Mouse (Mus musculus): ENCODE measurements around the gene Pfdn4. TPM values are rescaled to one million over a fixed set of nuclear protein-coding genes. Genes with fewer than 3 reads are reported as not detected.
A peak's percentile ranks its signal among the peaks of the same experiment; 100 is the strongest.
"Not testable (repeated sequence)": the region's sequence is repeated elsewhere in the genome, so short reads cannot be mapped to it uniquely, and the experiment has no call there.

Pfdn4 gene
- 61.6 and 81.4 TPM in 2 replicates for polyA plus RNA-seq (2015; fragmentation: Nextera tagmentation; extraction: Ambion mirVana)

DNA sequence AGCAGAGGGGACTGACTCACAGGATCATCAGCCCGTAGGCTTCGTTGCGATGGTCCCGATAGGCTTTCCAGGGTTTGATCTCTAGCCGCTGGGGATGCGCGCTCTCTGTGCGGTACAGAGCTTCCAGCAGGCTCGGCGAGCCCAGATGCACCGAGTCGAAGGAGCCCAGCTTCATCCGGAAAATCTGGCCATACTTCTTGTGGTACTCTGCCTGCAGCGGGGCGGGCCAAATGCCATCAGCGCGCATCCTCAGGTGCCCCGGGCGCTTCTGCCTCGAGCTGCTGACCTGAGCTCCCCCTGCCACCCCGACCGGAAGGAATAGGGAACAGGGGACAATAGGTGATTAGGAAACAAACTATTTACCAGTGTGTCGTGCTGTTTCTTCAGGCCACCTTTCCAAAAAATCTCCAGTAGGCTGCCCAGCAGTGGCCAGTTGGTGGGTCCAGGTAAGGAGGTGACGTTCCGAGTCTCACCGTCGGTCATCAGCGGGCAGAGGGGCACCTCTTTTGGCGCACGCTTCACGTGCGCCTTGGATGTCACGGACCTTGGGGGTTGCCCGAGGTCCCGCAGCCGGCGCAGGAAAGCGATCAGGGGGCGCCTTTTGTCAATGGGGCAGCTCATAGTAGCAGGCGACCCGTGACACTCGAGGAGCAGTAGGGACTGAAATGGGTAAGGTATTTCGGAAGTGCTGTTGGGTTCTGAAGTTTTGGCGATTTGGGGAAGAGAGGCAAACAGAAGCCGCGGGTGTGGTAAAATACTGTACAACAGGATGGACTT, at the start of gene Pfdn4:
Pfdn4 (plus strand) TSS at position 275 of the 777 bp plus-strand sequence.
- ATAC-seq: 0 out of 2 replicates have a peak, but pooled peaks have one; percentile 27
- WGBS: 1% methylated on average over 46 of the region's 46 CpGs
- no peaks in the 10 kb centered on the region for H3K36me3 ChIP-seq
- peaks cover 16% of the 10 kb centered on the region for H3K4me1 ChIP-seq (replicated peaks)
- no peaks in the 10 kb centered on the region for H3K9me3 ChIP-seq
- peaks cover 58% of the 10 kb centered on the region for H3K27me3 ChIP-seq (replicated peaks)
- H3K27ac ChIP-seq: no peak within 1 kb of the TSS
- H3K4me2 ChIP-seq (replicated peaks): peak within 1 kb of the TSS; percentile 53
- H3K9ac ChIP-seq: no peak within 1 kb of the TSS
- peak within 1 kb of the TSS; percentile 18 for H3K4me3 ChIP-seq (replicated peaks)

DNA sequence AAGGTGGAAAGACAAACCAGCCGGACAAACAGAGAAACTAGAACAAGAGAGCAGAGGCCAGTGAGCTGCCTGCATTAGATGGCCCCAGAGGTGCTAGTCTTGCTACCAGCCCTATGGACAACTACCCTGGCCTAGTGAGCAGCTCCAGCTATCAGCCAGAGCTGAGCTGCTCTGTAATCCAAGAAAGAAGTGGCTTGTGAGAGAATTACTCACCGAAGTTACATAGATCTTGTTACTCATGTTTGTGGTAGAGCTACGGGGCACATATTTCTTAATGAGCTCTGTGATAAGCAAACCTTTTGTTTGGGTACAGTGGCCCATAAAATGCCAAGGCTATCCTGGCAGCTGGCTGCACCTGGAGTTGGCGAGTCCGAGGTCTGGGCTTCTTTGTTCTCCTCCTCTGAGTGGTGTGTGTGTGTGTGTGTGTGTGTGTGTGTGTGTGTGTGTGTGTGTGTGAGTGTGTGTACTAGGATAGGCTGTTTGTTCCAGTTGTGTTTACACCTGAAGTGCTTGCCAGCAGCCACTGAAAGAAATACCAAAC, 49.3 kb upstream of the Pfdn4 start:
- Histone ChIP-seq H3K27ac (no peak overlapping the region), H3K4me1 (replicated peaks) (no peaks in the 10 kb centered on the region), H3K36me3 (no peaks in the 10 kb centered on the region), H3K4me2 (replicated peaks) (no peak overlapping the region), H3K9ac (no peak overlapping the region), H3K9me3 (no peaks in the 10 kb centered on the region), H3K4me3 (replicated peaks) (no peak overlapping the region), H3K27me3 (replicated peaks) (no peaks in the 10 kb centered on the region)
- 60% methylated on average over 5 of the region's 5 CpGs for WGBS
- ATAC-seq: no peak

- H3K9me3 ChIP-seq: no peaks in the 10 kb centered on the region
- ATAC-seq: no peak
- 74% methylated on average over 10 of the region's 10 CpGs for WGBS
- H3K27me3 ChIP-seq (replicated peaks): no peaks in the 10 kb centered on the region
- H3K27ac ChIP-seq: no peak overlapping the region
- no peak overlapping the region for H3K9ac ChIP-seq
- no peak overlapping the region for H3K4me2 ChIP-seq (replicated peaks)
- no peaks in the 10 kb centered on the region for H3K4me1 ChIP-seq (replicated peaks)
- H3K4me3 ChIP-seq (replicated peaks): no peak overlapping the region
- no peaks in the 10 kb centered on the region for H3K36me3 ChIP-seq
Observed at GRCm38 (mm10) chr2:170447651-170448050, 48.6 kb upstream of the Pfdn4 start.

GRCm38 (mm10) chr2:170450933-170451332, 45.3 kb upstream of the Pfdn4 start:
- Histone ChIP-seq H3K4me3 (replicated peaks) (no peak overlapping the region), H3K4me2 (replicated peaks) (peak overlapping the region; percentile 36), H3K36me3 (no peaks in the 10 kb centered on the region), H3K27ac (no peak overlapping the region), H3K9me3 (no peaks in the 10 kb centered on the region), H3K9ac (no peak overlapping the region), H3K27me3 (replicated peaks) (no peaks in the 10 kb centered on the region), H3K4me1 (replicated peaks) (no peaks in the 10 kb centered on the region)
- peak; percentile 81 for ATAC-seq
- 7% methylated on average over 9 of the region's 9 CpGs for WGBS

DNA sequence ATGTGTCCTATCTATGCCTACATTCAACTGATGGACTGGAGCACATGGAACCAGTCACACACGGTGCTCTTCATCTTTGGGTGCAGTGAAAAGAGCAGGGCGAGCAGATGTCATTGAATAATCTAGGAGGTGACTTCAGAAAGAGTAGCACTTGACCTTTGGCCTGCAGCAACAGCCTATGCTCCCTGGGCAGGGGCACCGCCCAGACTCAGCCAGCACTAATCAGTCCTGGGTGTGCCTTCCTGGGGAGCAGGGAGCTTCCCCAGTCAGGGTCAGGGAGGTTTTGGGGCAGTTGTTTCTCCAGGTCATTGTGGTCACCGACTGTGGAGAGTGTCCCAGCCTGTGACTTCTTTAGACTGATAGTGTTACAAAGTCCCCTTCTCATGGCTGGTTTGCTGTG, 42.4 kb upstream of the Pfdn4 start:
- H3K9me3 ChIP-seq; H3K4me3 ChIP-seq (replicated peaks); H3K9ac ChIP-seq; H3K4me2 ChIP-seq (replicated peaks); H3K4me1 ChIP-seq (replicated peaks); H3K27me3 ChIP-seq (replicated peaks); H3K36me3 ChIP-seq; H3K27ac ChIP-seq: not testable (repeated sequence)
- 48% methylated on average over 3 of the region's 4 CpGs for WGBS
- peak; percentile 74; the same call in 1 of the 2 replicates for ATAC-seq

DNA sequence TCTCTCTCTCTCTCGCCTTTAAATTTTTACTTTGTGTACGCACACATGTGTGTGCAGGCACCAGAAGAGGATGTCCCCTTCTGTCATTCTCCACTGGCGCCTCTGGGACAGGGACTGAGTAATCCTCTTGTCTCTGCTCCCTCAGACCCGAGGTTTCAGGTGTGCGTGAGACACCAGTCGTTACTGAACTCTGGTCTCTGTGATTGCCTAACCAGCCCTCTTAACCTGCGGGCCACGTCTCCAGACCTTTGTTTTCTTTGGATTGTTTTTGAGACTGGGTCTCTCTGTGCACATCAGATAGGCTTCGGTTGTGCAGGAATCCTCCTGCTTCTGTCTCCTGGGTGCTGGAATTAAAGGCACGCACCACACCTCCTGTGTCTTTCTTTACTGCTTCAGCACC, 37.0 kb upstream of the Pfdn4 start:
- WGBS: 63% methylated on average over 10 of the region's 10 CpGs
- H3K36me3 ChIP-seq: no peaks in the 10 kb centered on the region

GRCm38 (mm10) chr2:170459805-170460204, 36.4 kb upstream of the Pfdn4 start:
- no peaks in the 10 kb centered on the region for H3K9me3 ChIP-seq
- H3K9ac ChIP-seq: no peak overlapping the region
- H3K27me3 ChIP-seq (replicated peaks): no peaks in the 10 kb centered on the region
- no peak overlapping the region for H3K4me3 ChIP-seq (replicated peaks)
- H3K4me1 ChIP-seq (replicated peaks): 0 out of 2 replicates have a peak, but pooled peaks cover 10% of the 10 kb centered on the region
- WGBS: 33% methylated on average over 9 of the region's 9 CpGs
- H3K4me2 ChIP-seq (replicated peaks): no peak overlapping the region
- no peak overlapping the region for H3K27ac ChIP-seq
- no peaks in the 10 kb centered on the region for H3K36me3 ChIP-seq
- ATAC-seq: peak; percentile 56

More for the DNA sequence above, 37.0 kb upstream of the Pfdn4 start:
- H3K4me2 ChIP-seq (replicated peaks): no peak overlapping the region
- no peak overlapping the region for H3K27ac ChIP-seq
- peak; percentile 49; the same call in 1 of the 2 replicates for ATAC-seq
- no peak overlapping the region for H3K4me3 ChIP-seq (replicated peaks)
- no peaks in the 10 kb centered on the region for H3K9me3 ChIP-seq
- H3K4me1 ChIP-seq (replicated peaks): 0 out of 2 replicates have a peak, but pooled peaks cover 10% of the 10 kb centered on the region
- H3K9ac ChIP-seq: no peak overlapping the region
- no peaks in the 10 kb centered on the region for H3K27me3 ChIP-seq (replicated peaks)

GRCm38 (mm10) chr2:170461652-170462051, 34.6 kb upstream of the Pfdn4 start:
- H3K4me3 ChIP-seq (replicated peaks): no peak overlapping the region
- no peak overlapping the region for H3K27ac ChIP-seq
- no peak overlapping the region for H3K9ac ChIP-seq
- WGBS: 51% methylated on average over 7 of the region's 7 CpGs
- no peaks in the 10 kb centered on the region for H3K36me3 ChIP-seq
- H3K27me3 ChIP-seq (replicated peaks): no peaks in the 10 kb centered on the region
- H3K9me3 ChIP-seq: no peaks in the 10 kb centered on the region
- no peak overlapping the region for H3K4me2 ChIP-seq (replicated peaks)
- ATAC-seq: peak; percentile 61; the same call in 1 of the 2 replicates
- 0 out of 2 replicates have a peak, but pooled peaks cover 10% of the 10 kb centered on the region for H3K4me1 ChIP-seq (replicated peaks)

- no peaks in the 10 kb centered on the region for H3K9me3 ChIP-seq
- H3K27ac ChIP-seq: no peak overlapping the region
- H3K27me3 ChIP-seq (replicated peaks): no peaks in the 10 kb centered on the region
- H3K9ac ChIP-seq: no peak overlapping the region
- no peak overlapping the region for H3K4me3 ChIP-seq (replicated peaks)
- no peak for ATAC-seq
- WGBS: 55% methylated on average over 4 of the region's 4 CpGs
- no peaks in the 10 kb centered on the region for H3K36me3 ChIP-seq
- no peak overlapping the region for H3K4me2 ChIP-seq (replicated peaks)
- 0 out of 2 replicates have a peak, but pooled peaks cover 7% of the 10 kb centered on the region for H3K4me1 ChIP-seq (replicated peaks)
Observed at GRCm38 (mm10) chr2:170464817-170465216, 31.4 kb upstream of the Pfdn4 start.

GRCm38 (mm10) chr2:170468009-170468408, 28.2 kb upstream of the Pfdn4 start:
- H3K4me1 ChIP-seq (replicated peaks): no peaks in the 10 kb centered on the region
- no peaks in the 10 kb centered on the region for H3K9me3 ChIP-seq
- no peak overlapping the region for H3K9ac ChIP-seq
- no peak for ATAC-seq
- no peaks in the 10 kb centered on the region for H3K27me3 ChIP-seq (replicated peaks)
- H3K4me3 ChIP-seq (replicated peaks): no peak overlapping the region
- no peak overlapping the region for H3K4me2 ChIP-seq (replicated peaks)
- H3K36me3 ChIP-seq: no peaks in the 10 kb centered on the region
- no peak overlapping the region for H3K27ac ChIP-seq

- no peak overlapping the region for H3K4me3 ChIP-seq (replicated peaks)
- no peaks in the 10 kb centered on the region for H3K4me1 ChIP-seq (replicated peaks)
- H3K9ac ChIP-seq: no peak overlapping the region
- H3K4me2 ChIP-seq (replicated peaks): 0 out of 2 replicates have a peak overlapping the region, but pooled peaks have one; percentile 3
- H3K27ac ChIP-seq: no peak overlapping the region
- no peaks in the 10 kb centered on the region for H3K36me3 ChIP-seq
- WGBS: 14% methylated on average over 10 of the region's 10 CpGs
- ATAC-seq: peak; percentile 45; the same call in 1 of the 2 replicates
- no peaks in the 10 kb centered on the region for H3K27me3 ChIP-seq (replicated peaks)
- no peaks in the 10 kb centered on the region for H3K9me3 ChIP-seq
Observed at GRCm38 (mm10) chr2:170469616-170470308, 26.5 kb upstream of the Pfdn4 start.

DNA sequence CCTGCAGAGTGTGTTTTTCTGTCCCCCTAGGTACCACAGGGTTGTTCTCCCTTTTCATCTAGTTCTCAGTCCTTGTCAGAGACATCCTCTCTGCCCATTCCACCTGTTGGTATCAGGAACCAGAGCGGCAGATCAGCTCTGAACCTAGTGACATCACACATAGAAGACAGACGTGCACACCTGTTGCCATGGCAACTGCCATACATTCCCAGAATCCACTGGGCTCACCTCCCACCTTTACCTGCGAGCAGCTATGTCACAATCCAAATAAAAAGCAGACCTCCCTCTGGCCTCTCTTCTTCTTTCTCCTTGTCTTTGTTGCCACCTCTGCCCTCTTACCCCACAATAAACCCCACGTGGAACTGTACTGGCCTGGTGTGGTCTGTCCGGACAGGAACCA, 25.6 kb upstream of the Pfdn4 start:
- Histone ChIP-seq H3K4me1 (replicated peaks) (no peaks in the 10 kb centered on the region), H3K27ac (no peak overlapping the region), H3K36me3 (no peaks in the 10 kb centered on the region), H3K9me3 (no peaks in the 10 kb centered on the region), H3K27me3 (replicated peaks) (no peaks in the 10 kb centered on the region), H3K4me2 (replicated peaks) (no peak overlapping the region), H3K4me3 (replicated peaks) (no peak overlapping the region), H3K9ac (no peak overlapping the region)
- WGBS: 73% methylated on average over 5 of the region's 5 CpGs
- ATAC-seq: no peak
